Mouse (Mus musculus): ENCODE measurements around the gene Map3k12. TPM values are rescaled to one million over a fixed set of nuclear protein-coding genes. Genes with fewer than 3 reads are reported as not detected.

Map3k12 gene
- polyA plus RNA-seq (2012; rRNA removed), result 0.95 and 1.3 TPM in 2 replicates

DNA sequence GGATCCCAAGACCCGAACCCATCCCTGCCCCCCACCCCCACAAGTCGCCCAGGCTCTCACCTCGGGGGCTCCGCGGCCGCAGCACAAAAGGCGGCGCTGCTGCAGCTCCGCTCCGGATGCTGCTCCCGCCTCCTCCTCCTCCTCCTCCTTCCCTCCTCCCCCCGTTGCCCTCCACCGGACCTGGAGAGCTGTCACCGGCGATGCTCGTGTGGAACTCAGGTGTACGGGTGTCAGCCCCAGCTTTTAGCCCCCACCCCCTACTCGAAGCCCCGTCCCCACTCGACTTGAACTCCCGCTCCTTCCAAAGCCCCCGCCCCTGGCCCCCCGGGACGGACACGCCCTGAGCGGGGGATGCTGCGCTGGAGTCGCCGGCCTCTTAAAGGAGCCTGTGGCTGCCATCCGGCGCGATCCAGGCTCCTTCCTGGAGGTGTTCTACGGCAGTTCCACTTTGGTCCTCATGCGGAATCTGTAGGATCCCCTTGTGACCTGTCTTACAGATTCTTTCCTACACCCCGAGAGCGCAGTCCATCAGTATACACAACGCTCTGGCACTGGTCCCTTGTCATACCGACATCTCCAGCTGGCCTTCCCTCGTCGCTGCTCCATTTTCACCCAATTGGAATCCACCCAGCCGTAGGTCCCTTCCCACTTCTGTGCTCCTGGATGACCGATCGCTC lies at the start of gene Map3k12:
Gene Map3k12 (minus strand): TSS at position 337 of the 677 bp plus-strand sequence.

DNA sequence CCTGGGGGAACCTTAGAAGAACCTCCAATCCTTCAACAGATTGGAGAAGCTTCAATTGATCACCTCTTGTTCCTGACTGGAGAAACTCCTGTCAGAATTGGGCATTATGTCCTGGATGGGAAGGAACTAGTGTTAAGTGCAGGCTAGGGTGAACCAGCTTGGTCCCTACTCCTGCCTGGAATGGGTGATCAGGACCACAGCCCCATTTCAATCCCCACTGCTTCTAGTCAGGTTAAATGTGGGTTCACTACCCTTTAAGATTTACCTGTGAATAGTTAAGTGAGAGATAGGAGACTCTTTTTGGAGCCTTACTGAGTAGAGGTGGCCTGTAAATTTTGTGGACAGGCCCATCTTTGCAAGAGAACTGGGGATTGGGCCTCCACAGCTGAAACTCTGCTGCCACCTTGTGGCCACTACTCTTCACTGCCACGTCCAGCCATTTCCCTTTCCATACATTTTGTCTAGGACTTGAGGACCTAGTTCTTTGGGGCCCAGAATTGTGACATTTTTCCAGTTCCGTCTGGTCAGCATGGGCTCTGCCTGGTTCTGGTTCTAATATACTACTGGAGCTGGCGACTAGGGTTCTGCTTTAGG lies 8.1 kb upstream of the Map3k12 start, which contains the start of gene Npff:
Gene Npff (minus strand): TSS at position 51 of the 594 bp plus-strand sequence.

DNA sequence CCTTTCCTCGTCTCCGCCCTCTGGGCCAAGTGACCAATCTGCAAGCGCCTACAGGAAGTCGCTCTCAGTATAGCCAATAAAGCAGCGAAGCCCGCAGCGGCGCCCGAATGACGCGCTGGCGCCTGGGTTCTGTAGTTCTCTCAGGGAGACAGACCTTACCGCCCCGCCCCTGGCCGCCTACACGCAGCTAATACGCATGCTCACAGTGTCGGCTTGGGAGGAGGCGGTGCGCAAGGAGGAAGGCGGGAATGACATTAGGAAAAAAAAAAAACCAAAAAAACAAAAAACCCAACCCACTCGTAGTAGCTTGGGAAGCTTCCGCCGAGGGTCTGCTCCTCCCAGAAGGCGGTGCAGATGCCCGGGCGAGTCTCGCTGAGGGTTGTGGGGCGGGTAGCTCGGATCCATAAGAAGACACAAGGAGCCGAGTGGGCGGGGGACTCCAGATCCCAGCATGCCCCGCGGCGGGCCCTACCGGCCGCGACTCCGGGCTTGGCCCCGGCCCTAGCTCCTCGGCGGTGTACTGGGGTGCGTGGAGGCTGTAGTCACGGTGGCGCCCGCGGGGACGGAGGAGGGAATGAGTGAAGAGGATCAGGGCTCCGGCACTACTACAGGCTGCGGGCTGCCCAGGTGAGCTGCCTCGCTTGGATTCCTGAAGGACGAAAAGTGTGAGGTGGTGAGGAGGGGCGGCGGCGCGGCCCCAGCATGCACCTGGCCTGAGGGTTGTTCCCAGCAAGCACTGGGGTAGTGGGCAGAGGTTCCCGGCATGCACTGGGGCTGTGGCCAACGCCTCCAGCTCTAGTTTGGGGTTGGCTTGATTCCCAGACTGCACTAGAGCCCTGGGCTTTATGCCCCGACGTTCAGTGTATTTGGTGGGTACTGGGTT lies 1.4 kb upstream of the Map3k12 start, which contains the start of gene Tarbp2:
Gene Tarbp2 (plus strand): TSS at position 217 of the 883 bp plus-strand sequence.

DNA sequence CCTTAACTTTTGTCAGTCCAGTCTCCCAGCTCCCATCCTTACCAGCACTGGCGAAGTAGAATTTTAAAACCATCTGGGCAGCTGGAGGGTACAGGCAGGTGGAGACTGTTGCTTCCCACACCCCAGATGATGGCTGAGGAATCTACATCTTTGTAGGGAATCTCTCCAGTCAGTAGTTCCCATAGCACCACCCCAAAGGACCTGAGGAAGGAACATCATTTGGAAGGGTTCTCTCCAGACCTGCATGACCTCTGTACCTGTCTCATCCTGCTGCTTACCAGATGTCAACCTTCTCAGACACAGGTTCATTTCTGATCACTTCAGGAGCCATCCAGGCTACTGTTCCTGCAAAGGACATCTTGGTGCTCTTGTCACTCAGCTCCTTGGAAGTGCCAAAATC lies 13.4 kb downstream of the Map3k12 start, which contains the start of gene Gm10337:
Gene Gm10337 (plus strand): TSS at position 276 of the 400 bp plus-strand sequence.

DNA sequence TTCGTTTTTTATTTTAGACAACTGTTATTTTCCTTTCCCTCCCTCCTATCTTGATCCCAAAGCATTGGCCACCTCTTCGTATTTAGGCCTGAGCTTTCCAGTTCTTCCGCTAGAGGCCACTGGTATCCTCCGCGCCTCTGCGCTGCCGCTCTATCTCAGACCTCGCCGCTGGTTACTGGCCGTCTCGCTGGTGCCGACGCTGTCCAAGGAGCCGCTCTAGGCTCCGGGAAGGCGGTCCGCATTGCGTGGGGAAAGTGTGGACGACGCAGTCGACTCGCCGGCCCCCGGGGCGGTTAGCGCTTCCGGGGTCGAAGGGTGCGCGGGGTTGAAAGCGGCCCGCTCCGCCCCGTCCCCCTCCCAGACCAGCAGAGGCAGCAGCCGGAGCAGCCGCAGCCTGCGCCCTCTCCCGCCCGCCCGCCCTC lies 46.7 kb downstream of the Map3k12 start, which contains the start of gene Pcbp2:
Gene Pcbp2 (plus strand): TSS at position 357 of the 422 bp plus-strand sequence.

DNA sequence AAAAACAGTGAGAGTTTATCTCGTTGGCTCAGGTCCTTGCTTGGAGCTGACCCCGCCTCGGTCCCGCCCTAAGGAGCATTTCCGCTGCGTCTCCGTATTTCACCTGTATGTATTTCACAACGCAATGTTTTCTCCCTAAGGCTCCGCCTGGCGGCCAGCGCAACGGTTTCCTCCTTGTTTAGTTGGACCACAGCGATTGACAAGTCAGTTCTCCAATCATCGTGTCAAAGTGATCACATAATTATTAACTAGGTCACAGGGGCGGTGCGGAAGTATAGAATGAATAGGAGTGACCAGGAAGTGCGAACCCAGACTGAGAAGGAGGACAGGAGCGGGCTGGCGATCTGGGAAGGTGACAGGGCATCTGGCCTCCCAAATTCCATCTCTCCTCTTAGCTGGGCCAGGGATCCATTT lies 58.0 kb downstream of the Map3k12 start, which contains the start of gene Prr13:
Gene Prr13 (plus strand): TSS at position 125 of the 414 bp plus-strand sequence.

Other genes with a start within 250 kb of the Map3k12 start
- gene Gm9918, start 246.5 kb downstream of the Map3k12 start, polyA plus RNA-seq (2012; rRNA removed), result 0.03 TPM in 2 replicates
- 11.1 and 12.9 TPM in 2 replicates for gene Mfsd5, start 237.6 kb downstream of the Map3k12 start, polyA plus RNA-seq (2012; rRNA removed)
- 14.5 and 18.7 TPM in 2 replicates for gene Espl1, start 220.8 kb downstream of the Map3k12 start, polyA plus RNA-seq (2012; rRNA removed)
- 84.4 and 85.9 TPM in 2 replicates for gene Pfdn5, start 190.9 kb downstream of the Map3k12 start, polyA plus RNA-seq (2012; rRNA removed)
- gene Myg1, start 185.4 kb downstream of the Map3k12 start, polyA plus RNA-seq (2012; rRNA removed), result 27.0 and 31.6 TPM in 2 replicates
- gene Aaas, start 166.3 kb downstream of the Map3k12 start, polyA plus RNA-seq (2012; rRNA removed), result 31.9 and 34.2 TPM in 2 replicates
- gene Sp7, start 149.9 kb downstream of the Map3k12 start, polyA plus RNA-seq (2012; rRNA removed), result 0.03 and 0.05 TPM in 2 replicates
- gene Sp1, start 110.9 kb downstream of the Map3k12 start, polyA plus RNA-seq (2012; rRNA removed), result 10.2 and 11.4 TPM in 2 replicates
- 0.08 and 0.09 TPM in 2 replicates for gene Amhr2, start 71.7 kb downstream of the Map3k12 start, polyA plus RNA-seq (2012; rRNA removed)
- 72.5 and 88.4 TPM in 2 replicates for gene Prr13, start 58.0 kb downstream of the Map3k12 start, polyA plus RNA-seq (2012; rRNA removed)
- gene Pcbp2, start 46.5 kb downstream of the Map3k12 start, polyA plus RNA-seq (2012; rRNA removed), result 197 and 256 TPM in 2 replicates
- not detected in 2 replicates for gene Gm10337, start 13.3 kb downstream of the Map3k12 start, polyA plus RNA-seq (2012; rRNA removed)
- gene Tarbp2, start 1.1 kb upstream of the Map3k12 start, polyA plus RNA-seq (2012; rRNA removed), result 36.1 and 41.9 TPM in 2 replicates
- 1.1 and 1.6 TPM in 2 replicates for gene Npff, start 7.9 kb upstream of the Map3k12 start, polyA plus RNA-seq (2012; rRNA removed)
- gene Gm28047, start 108.0 kb upstream of the Map3k12 start, polyA plus RNA-seq (2012; rRNA removed), result not detected in 2 replicates
- gene Atf7, start 108.4 kb upstream of the Map3k12 start, polyA plus RNA-seq (2012; rRNA removed), result 11.8 and 12.5 TPM in 2 replicates
- 216 and 238 TPM in 2 replicates for gene Atp5g2, start 155.3 kb upstream of the Map3k12 start, polyA plus RNA-seq (2012; rRNA removed)
- gene Calcoco1, start 205.1 kb upstream of the Map3k12 start, polyA plus RNA-seq (2012; rRNA removed), result 5.4 and 6.1 TPM in 2 replicates

Data from liver, embryonic 14 days (tissue).